Mouse (Mus musculus) heart, embryonic 12.5 days (tissue): ENCODE results near the gene Armc2. TPM values are rescaled to one million over a fixed set of nuclear protein-coding genes. Genes with fewer than 3 reads are reported as not detected.
A peak's percentile ranks its signal among the peaks of the same experiment; 100 is the strongest.

Experiments used
- ATAC-seq: fragments of 200-750 bp; cut with Nextera tagmentation; 2 replicates; pipeline ENCODE4 v1.8.0; 2017; ENCODE audit warnings: moderate TSS enrichment, moderate library complexity; ENCODE audit not compliant: insufficient number of reproducible peaks, low FRiP score
- H3K27ac ChIP-seq: fragments of 300-500 bp; sonication (generic); 2 replicates; pipeline ENCODE4 v1.5.1; 2016; ENCODE audit warnings: mild to moderate bottlenecking, moderate library complexity; ENCODE audit not compliant: poor library complexity, severe bottlenecking
- H3K27me3 ChIP-seq: fragments of 300-500 bp; sonication (generic); replicated peaks from 2 replicates; pipeline ENCODE4 v1.6.1; 2016; ENCODE audit warnings: mild to moderate bottlenecking, moderate library complexity
- H3K36me3 ChIP-seq: fragments of 300-500 bp; sonication (generic); 2 replicates; pipeline ENCODE4 v1.6.1; 2016; ENCODE audit warnings: mild to moderate bottlenecking, moderate library complexity
- H3K4me1 ChIP-seq: fragments of 300-500 bp; sonication (generic); replicated peaks from 2 replicates; pipeline ENCODE4 v1.6.1; 2016; ENCODE audit warnings: mild to moderate bottlenecking
- H3K4me2 ChIP-seq: fragments of 300-500 bp; sonication (generic); 2 replicates; pipeline ENCODE4 v1.6.1; 2016; ENCODE audit warnings: mild to moderate bottlenecking, moderate library complexity
- H3K4me3 ChIP-seq: fragments of 300-500 bp; sonication (generic); 2 replicates; pipeline ENCODE4 v1.5.1; 2016; ENCODE audit warnings: mild to moderate bottlenecking
- H3K9ac ChIP-seq: fragments of 300-500 bp; sonication (generic); 2 replicates; pipeline ENCODE4 v1.6.1; 2016; ENCODE audit warnings: mild to moderate bottlenecking, moderate library complexity
- H3K9me3 ChIP-seq: fragments of 300-500 bp; sonication (generic); replicated peaks from 2 replicates; pipeline ENCODE4 v1.6.1; 2016; ENCODE audit warnings: mild to moderate bottlenecking, moderate library complexity
- WGBS: fragments of 180-500 bp; shearing (Covaris S2); methylation state at CpG from one replicate; pipeline ENCODE4 v1.1.7; 2016; 5-methylcytosine and 5-hydroxymethylcytosine counted together
- polyA plus RNA-seq: library from polyadenylated mRNA; unstranded; fragments of >200 nt; fragmentation: Nextera tagmentation; extraction: Ambion mirVana; gene quantifications from 2 replicates; pipeline ENCODE4 v1.2.1, GENCODE M21; 2016

Armc2 gene
- polyA plus RNA-seq, 1 experiment from 2014 or later = 1.2 TPM

DNA sequence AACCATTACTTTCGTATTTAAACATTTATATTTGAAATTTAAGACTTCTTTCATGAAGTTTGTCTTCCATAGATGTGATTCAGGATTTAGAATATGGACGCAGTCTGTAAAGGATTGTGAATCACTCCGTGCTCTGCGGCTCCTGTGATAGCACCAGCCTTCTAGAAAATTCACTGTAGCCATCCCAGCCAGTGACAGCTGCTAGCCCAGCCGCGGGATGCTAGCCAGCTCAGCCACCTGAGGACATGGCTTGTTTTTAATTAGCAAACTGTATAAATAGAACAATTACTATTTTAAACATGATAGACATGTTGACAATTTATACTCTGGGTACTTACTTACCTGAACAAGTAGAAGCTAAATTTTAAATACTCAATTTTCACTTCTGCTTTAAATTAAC lies 116.4 kb downstream of the Armc2 start:
- WGBS = 96% methylated on average over 6 of the region's 6 CpGs
- peaks cover 56% of the 10 kb centered on the region for H3K36me3 ChIP-seq

DNA sequence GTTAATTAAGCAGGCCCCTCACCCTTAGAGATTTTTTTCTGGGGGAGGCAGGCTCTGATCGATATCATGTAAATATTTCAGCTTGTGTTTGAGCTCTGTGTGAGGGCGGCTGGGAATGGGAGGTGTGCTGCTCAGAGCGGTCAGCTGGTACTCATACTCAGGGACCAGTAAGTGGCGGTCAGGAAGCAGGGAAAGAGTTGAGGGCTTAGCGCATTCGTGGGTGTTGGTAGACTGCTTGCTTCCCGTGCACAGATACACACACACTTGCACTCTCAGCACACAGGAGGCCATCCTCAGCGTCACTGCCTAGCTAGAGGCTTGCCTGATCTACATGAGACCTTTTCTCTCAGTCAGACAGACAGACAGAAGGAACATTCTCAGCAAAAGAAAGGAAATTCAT lies 116.8 kb downstream of the Armc2 start:
- Histone ChIP-seq H3K4me1 (no peaks in the 10 kb centered on the region), H3K9me3 (no peaks in the 10 kb centered on the region), H3K36me3 (peaks cover 52% of the 10 kb centered on the region), H3K27ac (no peak overlapping the region), H3K27me3 (no peaks in the 10 kb centered on the region), H3K4me2 (no peak overlapping the region), H3K9ac (no peak overlapping the region), H3K4me3 (no peak overlapping the region)
- 86% methylated on average over 8 of the region's 8 CpGs for WGBS
- ATAC-seq = no peak

More for the DNA sequence above, 116.4 kb downstream of the Armc2 start:
- no peak overlapping the region for H3K27ac ChIP-seq
- no peaks in the 10 kb centered on the region for H3K27me3 ChIP-seq
- H3K4me2 ChIP-seq = no peak overlapping the region
- H3K4me3 ChIP-seq = no peak overlapping the region
- no peaks in the 10 kb centered on the region for H3K9me3 ChIP-seq
- ATAC-seq = no peak
- H3K9ac ChIP-seq = no peak overlapping the region
- H3K4me1 ChIP-seq = no peaks in the 10 kb centered on the region

DNA sequence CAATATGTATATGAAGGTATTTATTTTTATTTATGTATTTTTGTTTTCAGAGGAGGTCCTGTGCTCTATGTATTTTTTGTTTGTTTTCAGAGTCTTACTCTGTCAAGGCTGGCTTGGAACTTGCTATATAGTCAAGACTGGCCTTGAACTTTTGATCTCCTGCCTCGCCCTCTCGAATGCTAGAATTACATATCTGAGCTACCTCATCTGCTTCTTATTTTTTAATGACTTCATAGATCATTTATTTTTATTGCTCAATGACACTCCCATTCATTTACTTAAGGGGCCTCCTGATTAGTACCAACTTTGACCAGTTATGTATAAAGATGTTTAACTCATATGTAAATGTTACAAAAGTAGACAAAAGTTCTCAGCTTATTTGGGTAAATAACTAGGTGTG lies 121.4 kb downstream of the Armc2 start:
- no peak overlapping the region for H3K9ac ChIP-seq
- no peak overlapping the region for H3K27ac ChIP-seq
- no peak overlapping the region for H3K4me3 ChIP-seq
- WGBS = 90% methylated on average over 2 of the region's 2 CpGs
- ATAC-seq = no peak
- H3K27me3 ChIP-seq = no peaks in the 10 kb centered on the region
- H3K4me2 ChIP-seq = no peak overlapping the region
- peaks cover 19% of the 10 kb centered on the region for H3K4me1 ChIP-seq
- H3K9me3 ChIP-seq = no peaks in the 10 kb centered on the region
- H3K36me3 ChIP-seq = peaks cover 22% of the 10 kb centered on the region

DNA sequence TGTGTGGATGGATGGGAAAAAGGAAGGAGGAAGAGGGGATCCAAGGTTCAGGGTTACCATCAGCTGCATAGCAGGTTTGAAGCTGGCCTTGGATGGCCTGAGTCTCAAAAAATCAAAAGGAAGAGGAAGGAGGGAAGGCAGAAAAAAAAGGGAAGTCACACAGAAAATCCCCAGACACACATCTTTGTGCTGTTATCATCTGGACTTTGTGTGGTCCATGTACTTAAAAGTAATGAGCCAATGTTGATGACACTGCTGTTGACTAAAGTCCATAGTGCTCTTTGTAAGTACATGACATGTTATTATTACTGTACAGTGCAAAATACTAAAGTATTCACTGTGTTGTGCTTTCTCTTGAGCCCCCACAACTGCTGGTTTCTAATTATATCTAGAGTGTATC lies 121.8 kb downstream of the Armc2 start:
- no peak for ATAC-seq
- H3K27me3 ChIP-seq = no peaks in the 10 kb centered on the region
- no peak overlapping the region for H3K4me2 ChIP-seq
- H3K9ac ChIP-seq = no peak overlapping the region
- H3K36me3 ChIP-seq = peaks cover 22% of the 10 kb centered on the region
- H3K4me1 ChIP-seq = peaks cover 19% of the 10 kb centered on the region
- no peaks in the 10 kb centered on the region for H3K9me3 ChIP-seq
- no peak overlapping the region for H3K27ac ChIP-seq
- H3K4me3 ChIP-seq = no peak overlapping the region

DNA sequence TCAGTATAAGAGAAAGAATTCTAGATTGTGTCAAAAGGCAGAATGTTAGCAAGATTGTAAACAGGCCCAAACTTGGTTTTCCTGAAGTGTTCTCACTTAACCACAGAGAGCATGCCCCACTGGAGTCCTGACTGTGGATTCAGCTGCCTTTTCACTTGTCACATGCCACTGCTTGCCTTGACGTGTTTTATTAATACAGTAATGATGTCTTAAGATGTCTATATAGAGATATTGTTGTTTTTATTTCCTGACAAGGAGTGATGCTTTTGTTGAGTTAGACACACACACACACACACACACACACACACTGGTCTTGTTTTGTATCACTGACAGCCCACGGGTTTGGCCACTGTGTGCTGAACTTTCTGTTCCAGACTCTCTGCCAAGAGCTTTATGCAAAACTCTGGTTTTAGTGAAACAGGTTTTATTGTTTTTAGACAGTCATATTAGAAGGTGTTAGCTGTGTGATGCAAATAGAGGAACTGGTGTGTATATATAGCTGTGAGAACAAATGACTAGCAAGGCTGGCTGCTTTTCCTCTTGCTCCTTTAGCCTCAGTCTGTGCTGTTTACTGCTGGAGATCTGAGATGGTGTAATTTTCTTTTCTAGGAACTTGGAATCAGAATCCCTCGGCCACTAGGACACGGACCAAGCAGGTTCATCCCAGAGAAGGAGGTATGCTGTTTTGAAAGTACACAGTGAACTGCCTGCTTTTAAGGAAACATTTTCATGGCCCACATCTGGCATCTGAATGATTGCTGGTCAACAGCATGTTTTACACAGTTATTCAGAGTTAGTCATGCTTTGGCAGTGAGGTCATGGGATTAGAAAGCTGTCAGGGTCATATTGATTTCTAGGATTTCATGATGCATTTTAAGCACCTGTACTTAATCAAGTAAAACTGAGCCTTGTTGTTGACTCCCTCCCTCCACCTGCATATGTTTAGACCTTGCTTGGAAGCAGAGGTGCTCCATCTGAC lies 124.5 kb downstream of the Armc2 start:
- Histone ChIP-seq H3K4me3 (no peak overlapping the region), H3K27me3 (no peaks in the 10 kb centered on the region), H3K27ac (peak overlapping the region; percentile 53; the same call in 1 of the 2 replicates), H3K9ac (no peak overlapping the region), H3K9me3 (no peaks in the 10 kb centered on the region), H3K4me2 (no peak overlapping the region), H3K4me1 (peaks cover 26% of the 10 kb centered on the region), H3K36me3 (peaks cover 15% of the 10 kb centered on the region)
- 39% methylated on average over 4 of the region's 4 CpGs for WGBS
- ATAC-seq = no peak

DNA sequence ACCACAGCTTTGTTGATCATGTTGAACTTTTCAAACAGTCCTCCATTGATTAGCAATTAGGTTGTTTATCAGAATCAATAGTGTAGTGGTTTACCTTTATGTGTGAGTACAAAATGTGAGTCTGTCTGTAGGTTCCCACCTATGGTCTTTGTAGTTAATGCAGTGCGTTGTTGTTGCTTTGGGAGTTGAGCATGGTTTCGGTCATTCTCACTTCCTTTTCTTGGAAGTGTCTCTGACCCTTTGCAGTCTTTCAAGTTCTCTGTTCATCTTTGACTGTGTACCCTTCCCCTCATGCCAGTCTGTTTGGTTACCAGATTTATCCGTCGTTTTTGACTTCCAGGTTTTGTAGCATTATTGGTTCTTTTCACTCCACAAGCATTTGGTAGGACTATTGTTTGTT lies 126.9 kb downstream of the Armc2 start:
- H3K4me3 ChIP-seq = no peak overlapping the region
- no peaks in the 10 kb centered on the region for H3K27me3 ChIP-seq
- no peak overlapping the region for H3K9ac ChIP-seq
- ATAC-seq = no peak
- WGBS = 82% methylated on average over 4 of the region's 4 CpGs
- peaks cover 32% of the 10 kb centered on the region for H3K4me1 ChIP-seq
- H3K36me3 ChIP-seq = peaks cover 5% of the 10 kb centered on the region
- no peak overlapping the region for H3K4me2 ChIP-seq
- no peaks in the 10 kb centered on the region for H3K9me3 ChIP-seq
- no peak overlapping the region for H3K27ac ChIP-seq

DNA sequence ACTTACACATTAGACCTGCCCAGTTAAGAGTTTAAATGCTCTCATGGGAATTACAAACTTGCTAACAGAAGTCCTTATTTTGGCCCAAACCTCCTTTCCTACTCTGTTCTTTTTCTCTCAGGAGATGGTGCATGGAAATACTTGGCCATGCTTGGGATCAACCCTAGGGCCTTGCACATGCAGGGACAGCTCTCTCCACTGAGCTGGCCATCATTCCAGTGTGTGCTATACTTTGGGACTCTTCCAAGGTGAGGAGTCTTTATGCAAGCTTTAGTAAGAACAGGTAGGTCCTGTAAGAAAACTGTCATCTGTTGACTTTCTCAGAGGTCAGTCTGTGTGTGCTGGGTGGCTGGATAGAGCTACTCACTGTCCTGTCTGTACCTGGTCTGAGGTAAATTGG lies 127.7 kb downstream of the Armc2 start:
- Histone ChIP-seq H3K27me3 (no peaks in the 10 kb centered on the region), H3K4me2 (no peak overlapping the region), H3K27ac (no peak overlapping the region), H3K4me3 (no peak overlapping the region), H3K36me3 (no peaks in the 10 kb centered on the region), H3K9me3 (no peaks in the 10 kb centered on the region), H3K9ac (no peak overlapping the region), H3K4me1 (peaks cover 32% of the 10 kb centered on the region)
- ATAC-seq = no peak

DNA sequence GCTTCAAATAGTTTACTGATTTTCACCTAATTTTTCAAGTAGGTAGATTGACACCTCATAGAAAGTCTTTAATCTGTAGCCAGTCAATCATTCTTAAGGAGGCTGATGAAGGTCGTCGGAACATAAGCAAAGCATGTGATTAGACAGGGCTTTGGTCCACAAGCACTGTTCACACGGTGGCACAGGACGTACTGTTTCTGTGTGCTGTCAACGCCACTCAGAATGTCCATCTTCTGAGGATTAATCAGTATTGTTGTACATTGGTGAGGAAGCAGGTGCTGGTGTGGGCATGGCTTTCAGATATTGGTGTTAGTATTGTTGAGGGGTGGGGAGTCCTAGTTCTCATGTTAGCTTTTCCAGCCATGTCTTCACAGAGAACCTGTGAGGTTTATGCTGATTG lies 128.7 kb downstream of the Armc2 start:
- ATAC-seq = no peak
- Histone ChIP-seq H3K4me3 (no peak overlapping the region), H3K36me3 (no peaks in the 10 kb centered on the region), H3K27me3 (no peaks in the 10 kb centered on the region), H3K4me2 (peak overlapping the region; percentile 26), H3K4me1 (peaks cover 30% of the 10 kb centered on the region), H3K9ac (no peak overlapping the region), H3K9me3 (no peaks in the 10 kb centered on the region), H3K27ac (no peak overlapping the region)
- WGBS = 42% methylated on average over 5 of the region's 5 CpGs

DNA sequence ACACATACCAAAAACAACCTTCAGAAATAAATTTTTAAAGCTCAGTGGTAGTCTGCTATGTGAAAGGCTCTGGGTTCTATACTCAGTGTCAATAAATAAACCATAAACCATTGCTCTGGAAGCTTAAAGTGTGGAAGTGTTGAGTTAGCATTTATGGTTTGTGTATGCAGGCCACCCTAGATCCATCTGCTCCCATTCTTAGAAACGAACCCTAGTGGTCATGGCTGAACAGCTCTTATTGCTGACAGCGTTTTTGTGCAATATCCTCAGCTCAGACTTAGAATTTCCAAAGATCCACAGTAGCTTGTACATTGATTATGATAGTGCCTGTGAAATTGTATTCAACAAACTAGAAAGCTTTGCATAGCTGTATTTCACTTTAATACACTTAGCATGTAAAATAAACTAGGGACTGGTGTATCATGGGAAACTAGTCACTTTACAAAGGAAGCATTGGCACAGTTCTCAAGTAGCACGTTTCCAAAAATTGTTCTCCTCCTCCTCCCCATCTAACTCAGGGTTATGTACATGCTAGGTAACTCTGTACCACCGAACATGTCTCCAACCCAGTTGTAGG lies 129.8 kb downstream of the Armc2 start:
- no peak overlapping the region for H3K27ac ChIP-seq
- no peaks in the 10 kb centered on the region for H3K27me3 ChIP-seq
- no peaks in the 10 kb centered on the region for H3K9me3 ChIP-seq
- H3K36me3 ChIP-seq = no peaks in the 10 kb centered on the region
- H3K9ac ChIP-seq = no peak overlapping the region
- ATAC-seq = no peak
- 0 out of 2 replicates have a peak overlapping the region, but pooled peaks have one; percentile 4 for H3K4me3 ChIP-seq
- peak overlapping the region; percentile 48 for H3K4me2 ChIP-seq
- H3K4me1 ChIP-seq = peaks cover 27% of the 10 kb centered on the region
- 52% methylated on average over 4 of the region's 4 CpGs for WGBS

DNA sequence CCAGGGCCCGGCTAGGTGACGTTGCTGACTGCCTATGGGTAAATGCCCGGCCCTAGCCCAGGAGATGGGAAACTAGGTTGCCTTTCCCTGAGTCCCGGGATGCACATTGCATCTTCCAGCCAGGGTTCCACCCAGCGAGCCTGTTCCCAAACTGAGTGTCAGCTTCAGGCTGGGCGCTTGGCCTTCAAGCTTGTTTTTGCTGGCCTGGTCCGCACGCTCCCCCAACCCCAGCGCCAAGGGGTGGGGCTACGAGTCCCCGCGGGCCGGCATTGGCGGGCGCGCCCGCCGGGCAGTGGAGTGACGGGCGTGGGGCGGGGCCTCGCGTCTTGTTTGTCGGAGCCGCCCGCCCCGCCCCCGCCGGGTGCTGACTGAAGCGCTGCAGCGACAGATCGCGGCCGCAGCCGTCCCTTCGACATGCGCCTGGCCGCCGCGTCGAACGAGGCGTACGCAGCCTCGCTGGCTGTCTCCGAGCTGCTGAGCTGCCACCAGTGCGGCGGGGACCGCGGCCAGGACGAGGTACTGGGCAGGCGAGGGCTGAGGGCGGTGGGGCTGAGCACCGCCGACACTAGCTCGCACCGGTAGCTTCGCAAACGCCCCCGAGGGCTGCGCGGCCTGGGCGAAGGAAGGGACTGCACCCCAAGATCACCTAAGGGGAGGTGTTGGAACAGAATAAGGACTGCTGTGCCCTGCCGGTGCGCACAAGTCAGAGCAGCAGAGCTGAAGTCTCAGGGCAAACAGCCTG lies 131.0 kb downstream of the Armc2 start:
- WGBS = under 1% methylated on average over 65 of the region's 65 CpGs

More for the DNA sequence above, 131.0 kb downstream of the Armc2 start:
- peak overlapping the region; percentile 94 for H3K9ac ChIP-seq
- no peaks in the 10 kb centered on the region for H3K9me3 ChIP-seq
- ATAC-seq = peak; percentile 99
- H3K27me3 ChIP-seq = no peaks in the 10 kb centered on the region
- peak overlapping the region; percentile 83 for H3K4me3 ChIP-seq
- peak overlapping the region; percentile 82 for H3K4me2 ChIP-seq
- peak overlapping the region; percentile 99 for H3K27ac ChIP-seq
- no peaks in the 10 kb centered on the region for H3K36me3 ChIP-seq
- H3K4me1 ChIP-seq = peaks cover 26% of the 10 kb centered on the region
